11 mouse cellular contexts compared by ENCODE assay signal in genomic region chr4:44813770-44814169, GRCm38 (mm10). TPM values are rescaled to one million over a fixed set of nuclear protein-coding genes. Genes with fewer than 3 reads are reported as not detected.
DNase-seq lines count a peak whose midpoint lies in the region; ATAC-seq and TF ChIP-seq lines count a peak whose summit lies in the region.
"Had no signal": no experiment of that assay in that cellular context is flagged by ENCODE, and none has a peak within 500 bp of the region (broad histone marks: within the 10 kb centered on the region; RNA-seq: fewer than 3 reads in every experiment).

No protein-coding gene starts in this region.

- ATAC-seq in heart, embryonic 12.5 days (ENCODE audit: insufficient number of reproducible peaks, low FRiP score): peak; percentile 57; the same call in 1 of the 2 replicates
- ATAC-seq in midbrain, postnatal 0 days (ENCODE audit: low FRiP score): no peak
- ATAC-seq in liver, embryonic 11.5 days (replicated peaks; ENCODE audit: low FRiP score): peak; percentile 95
- ATAC-seq: midbrain, embryonic 13.5 days had no signal

- TF ChIP-seq CTCF in midbrain, postnatal 0 days (IDR thresholded peaks at IDR 0.05): no peak

- no peaks in the 10 kb centered on the region for H3K36me3 ChIP-seq in heart, embryonic 12.5 days
- H3K36me3 ChIP-seq in midbrain, embryonic 10.5 days: no peaks in the 10 kb centered on the region
- no peaks in the 10 kb centered on the region for H3K36me3 ChIP-seq in midbrain, postnatal 0 days (ENCODE audit: insufficient read depth, low read length)
- no peaks in the 10 kb centered on the region for H3K36me3 ChIP-seq in liver, embryonic 11.5 days (ENCODE audit: control insufficient read depth, insufficient read depth, low read length)
- no peaks in the 10 kb centered on the region for H3K36me3 ChIP-seq in splenic B cell, adult 2 months (ENCODE audit: control insufficient read depth, insufficient read depth, low read length, poor library complexity, severe bottlenecking)
- H3K36me3 ChIP-seq: midbrain, embryonic 13.5 days; stomach, embryonic 15.5 days had no signal

- no peaks in the 10 kb centered on the region for H3K9me3 ChIP-seq in heart, embryonic 12.5 days (replicated peaks)
- no peaks in the 10 kb centered on the region for H3K9me3 ChIP-seq in midbrain, embryonic 10.5 days (replicated peaks)
- H3K9me3 ChIP-seq in midbrain, postnatal 0 days (ENCODE audit: low read length): no peaks in the 10 kb centered on the region
- no peaks in the 10 kb centered on the region for H3K9me3 ChIP-seq in liver, embryonic 11.5 days (ENCODE audit: control insufficient read depth, low read length)
- H3K9me3 ChIP-seq: midbrain, embryonic 13.5 days; stomach, embryonic 15.5 days had no signal

- WGBS in heart, embryonic 12.5 days: 16% methylated on average over 4 of the region's 4 CpGs
- WGBS in midbrain, embryonic 10.5 days: 59% methylated on average over 4 of the region's 4 CpGs
- 45% methylated on average over 4 of the region's 4 CpGs for WGBS in midbrain, postnatal 0 days
- 35% methylated on average over 4 of the region's 4 CpGs for WGBS in liver, embryonic 11.5 days

- H3K27ac ChIP-seq in heart, embryonic 12.5 days (ENCODE audit: poor library complexity, severe bottlenecking): peak overlapping the region; percentile 35
- no peak overlapping the region for H3K27ac ChIP-seq in midbrain, embryonic 10.5 days (replicated peaks)
- H3K27ac ChIP-seq in midbrain, postnatal 0 days (ENCODE audit: low read depth, low read length): no peak overlapping the region
- no peak overlapping the region for H3K27ac ChIP-seq in liver, embryonic 11.5 days (ENCODE audit: low read depth, low read length)
- H3K27ac ChIP-seq: midbrain, embryonic 13.5 days; stomach, embryonic 15.5 days had no signal

- peak overlapping the region; percentile 33; the same call in 1 of the 2 replicates for H3K4me2 ChIP-seq in heart, embryonic 12.5 days
- no peak overlapping the region for H3K4me2 ChIP-seq in midbrain, postnatal 0 days (ENCODE audit: low read depth, low read length, poor library complexity, severe bottlenecking)
- H3K4me2 ChIP-seq in liver, embryonic 11.5 days: peak overlapping the region; percentile 27; the same call in 1 of the 2 replicates
- H3K4me2 ChIP-seq: midbrain, embryonic 13.5 days; stomach, embryonic 15.5 days had no signal

- no peaks in the 10 kb centered on the region for H3K27me3 ChIP-seq in heart, embryonic 12.5 days (replicated peaks)
- no peaks in the 10 kb centered on the region; the same call in 1 of the 2 replicates for H3K27me3 ChIP-seq in midbrain, embryonic 10.5 days (ENCODE audit: low read depth, poor library complexity, severe bottlenecking)
- no peaks in the 10 kb centered on the region for H3K27me3 ChIP-seq in midbrain, postnatal 0 days (ENCODE audit: insufficient read depth, low read length)
- H3K27me3 ChIP-seq in liver, embryonic 11.5 days (replicated peaks; ENCODE audit: control insufficient read depth, insufficient read depth, low read length): no peaks in the 10 kb centered on the region
- no peaks in the 10 kb centered on the region for H3K27me3 ChIP-seq in splenic B cell, adult 2 months (ENCODE audit: control insufficient read depth, insufficient read depth, low read length, poor library complexity, severe bottlenecking)
- H3K27me3 ChIP-seq: stomach, embryonic 15.5 days had no signal

- DNase-seq in heart, adult 9 months (ENCODE audit: low spot score in 2 of 2): no peak
- peak; percentile 17 for DNase-seq in midbrain, embryonic 10.5 days (ENCODE audit: low spot score)
- no peak for DNase-seq in midbrain, postnatal 0 days (ENCODE audit: low spot score)
- no peak for DNase-seq in liver, embryonic 11.5 days (ENCODE audit: low spot score)
- DNase-seq in splenic B cell, adult 2 months (ENCODE audit: low read depth, low spot score): peak; percentile 42
- DNase-seq in right cerebral cortex, postnatal 25 days: no peak
- no peak for DNase-seq in left cerebral cortex, adult 8-10 months (ENCODE audit: low spot score in 2 of 2)
- DNase-seq: left cerebral cortex, postnatal 4 days had no signal

- no peak overlapping the region for H3K9ac ChIP-seq in heart, embryonic 12.5 days
- no peak overlapping the region for H3K9ac ChIP-seq in midbrain, postnatal 0 days (replicated peaks; ENCODE audit: low read length, poor library complexity, severe bottlenecking)
- H3K9ac ChIP-seq in liver, embryonic 11.5 days (ENCODE audit: low read depth, low read length): no peak overlapping the region
- H3K9ac ChIP-seq: midbrain, embryonic 13.5 days; stomach, embryonic 15.5 days had no signal

- H3K4me1 ChIP-seq in heart, embryonic 12.5 days (replicated peaks): peaks cover 7% of the 10 kb centered on the region
- peaks cover 25% of the 10 kb centered on the region for H3K4me1 ChIP-seq in midbrain, embryonic 10.5 days
- no peaks in the 10 kb centered on the region for H3K4me1 ChIP-seq in midbrain, postnatal 0 days (ENCODE audit: insufficient read depth, low read length)
- H3K4me1 ChIP-seq in liver, embryonic 11.5 days (replicated peaks; ENCODE audit: control insufficient read depth, insufficient read depth, low read length): peaks cover 24% of the 10 kb centered on the region

- H3K4me3 ChIP-seq in heart, embryonic 12.5 days: no peak overlapping the region
- H3K4me3 ChIP-seq in midbrain, embryonic 10.5 days: no peak overlapping the region
- H3K4me3 ChIP-seq in midbrain, postnatal 0 days (ENCODE audit: low read depth, low read length): no peak overlapping the region
- no peak overlapping the region for H3K4me3 ChIP-seq in liver, embryonic 11.5 days (ENCODE audit: low read depth, low read length)
- H3K4me3 ChIP-seq: midbrain, embryonic 13.5 days; stomach, embryonic 15.5 days had no signal

RNA-seq across cellular contexts. Expression of gene Zcchc7, which starts 58.1 kb away (rescaled TPM):
- polyA plus RNA-seq in heart, embryonic 12.5 days (2016; fragmentation: Nextera tagmentation; extraction: Ambion mirVana): 22.0 and 24.6 TPM in 2 replicates
- 22.4 and 23.6 TPM in 2 replicates for polyA plus RNA-seq in midbrain, embryonic 10.5 days (2016; fragmentation: Nextera tagmentation; extraction: Ambion mirVana)
- 17.3 and 23.5 TPM in 2 replicates for total RNA-seq in midbrain, postnatal 0 days (2014; rRNA removed)
- 25.5 and 34.5 TPM in 2 replicates for polyA plus RNA-seq in midbrain, postnatal 0 days (2015; fragmentation: Nextera tagmentation; extraction: Ambion mirVana)
- 27.3 and 28.5 TPM in 2 replicates for polyA plus RNA-seq in liver, embryonic 11.5 days (2014; fragmentation: Nextera tagmentation; extraction: Ambion mirVana)
- 10 to 100 TPM; 46.5 to 57.4 (median 51.1) TPM for total RNA-seq in left cerebral cortex, adult 8-10 months (2022)

Comparison
In these comparisons a context has a peak if more than half of its experiments do, and no peak if none do; other contexts are left out.
1. DNase-seq: peak in midbrain, embryonic 10.5 days (single experiment) and splenic B cell, adult 2 months (single experiment); none in heart, adult 9 months (0 of 2), midbrain, postnatal 0 days (single experiment), liver, embryonic 11.5 days (single experiment), right cerebral cortex, postnatal 25 days (single experiment) and left cerebral cortex, adult 8-10 months (0 of 2).